Mouse (Mus musculus): ENCODE results near the gene Crhbp. TPM values are rescaled to one million over a fixed set of nuclear protein-coding genes. Genes with fewer than 3 reads are reported as not detected.

Crhbp gene
- polyA plus RNA-seq (2015; fragmentation: Nextera tagmentation; extraction: Ambion mirVana): 0.06 TPM in 1 of 2 replicates, not detected in the other

GRCm38 (mm10) chr13:95444824-95445223 lies at the start of gene Crhbp:
TSS of gene Crhbp (minus strand) at chr13:95444924.

GRCm38 (mm10) chr13:95478671-95479413 lies 34.1 kb upstream of the Crhbp start, which contains the start of gene S100z:
TSS of gene S100z (minus strand) at chr13:95478721.

Other genes with a start within 250 kb of the Crhbp start
- gene Pde8b, start 194.6 kb downstream of the Crhbp start, polyA plus RNA-seq (2015; fragmentation: Nextera tagmentation; extraction: Ambion mirVana): 13.8 and 39.6 TPM in 2 replicates
- 30.6 and 39.3 TPM in 2 replicates for gene Zbed3, start 121.3 kb downstream of the Crhbp start, polyA plus RNA-seq (2015; fragmentation: Nextera tagmentation; extraction: Ambion mirVana)
- 17.8 and 27.3 TPM in 2 replicates for gene Aggf1, start 69.6 kb downstream of the Crhbp start, polyA plus RNA-seq (2015; fragmentation: Nextera tagmentation; extraction: Ambion mirVana)
- 0.50 TPM in 1 of 2 replicates, not detected in the other for gene S100z, start 33.8 kb upstream of the Crhbp start, polyA plus RNA-seq (2015; fragmentation: Nextera tagmentation; extraction: Ambion mirVana)
- gene F2rl1, start 80.3 kb upstream of the Crhbp start, polyA plus RNA-seq (2015; fragmentation: Nextera tagmentation; extraction: Ambion mirVana): 0.41 and 0.44 TPM in 2 replicates
- 47.0 and 99.8 TPM in 2 replicates for gene F2r, start 173.6 kb upstream of the Crhbp start, polyA plus RNA-seq (2015; fragmentation: Nextera tagmentation; extraction: Ambion mirVana)

All from adrenal gland, postnatal 0 days (tissue).